Mouse (Mus musculus) hindbrain, embryonic 14.5 days (tissue): ENCODE results near the gene Npepps. TPM values are rescaled to one million over a fixed set of nuclear protein-coding genes. Genes with fewer than 3 reads are reported as not detected.
"Not testable (repeated sequence)": the region's sequence is repeated elsewhere in the genome, so short reads cannot be mapped to it uniquely, and the experiment has no call there.

Experiments
- ATAC-seq: fragments of 200-750 bp; cut with Nextera tagmentation; 2 replicates; pipeline ENCODE4 v1.8.0; 2017; ENCODE audit warnings: moderate number of reproducible peaks, mild to moderate bottlenecking, moderate TSS enrichment, moderate library complexity; ENCODE audit not compliant: low FRiP score
- DNase-seq: peaks from one replicate; pipeline ENCODE4 v3.0.0-alpha.2; 2015; ENCODE audit warnings: low spot score
- H3K27ac ChIP-seq: fragments of 300-500 bp; sonication (generic); 2 replicates; pipeline ENCODE4 v1.5.1; 2014; ENCODE audit warnings: mild to moderate bottlenecking, moderate library complexity
- H3K27me3 ChIP-seq: fragments of 300-500 bp; sonication (generic); 2 replicates; pipeline ENCODE4 v1.6.1; 2014; ENCODE audit warnings: mild to moderate bottlenecking, low read length, mixed read lengths; ENCODE audit not compliant: control insufficient read depth, insufficient read depth
- H3K36me3 ChIP-seq: fragments of 300-500 bp; sonication (generic); replicated peaks from 2 replicates; pipeline ENCODE4 v1.6.1; 2014; ENCODE audit not compliant: control insufficient read depth, insufficient read depth
- H3K4me1 ChIP-seq: fragments of 300-500 bp; sonication (generic); replicated peaks from 2 replicates; pipeline ENCODE4 v1.6.1; 2014; ENCODE audit warnings: antibody characterized with exemption, low read length, mixed read lengths; ENCODE audit not compliant: control insufficient read depth, insufficient read depth
- H3K4me2 ChIP-seq: fragments of 300-500 bp; sonication (generic); replicated peaks from 2 replicates; pipeline ENCODE4 v1.6.1; 2014; ENCODE audit warnings: mild to moderate bottlenecking, moderate library complexity
- H3K4me3 ChIP-seq: fragments of 300-500 bp; sonication (generic); replicated peaks from 2 replicates; pipeline ENCODE4 v1.5.1; 2014; ENCODE audit warnings: mild to moderate bottlenecking, low read length
- H3K9ac ChIP-seq: fragments of 300-500 bp; sonication (generic); 2 replicates; pipeline ENCODE4 v1.6.1; 2014
- H3K9me3 ChIP-seq: fragments of 300-500 bp; sonication (generic); 2 replicates; pipeline ENCODE4 v1.6.1; 2016; ENCODE audit warnings: low read length; ENCODE audit not compliant: control insufficient read depth
- WGBS: fragments of 180-500 bp; shearing (Covaris S2); extraction: QIAGEN DNeasy Blood & Tissue Kit; methylation state at CpG from one replicate; pipeline ENCODE4 v1.1.7; 2014; 5-methylcytosine and 5-hydroxymethylcytosine counted together
- polyA plus RNA-seq: library from polyadenylated mRNA; unstranded; fragments of >200 nt; fragmentation: Nextera tagmentation; extraction: Ambion mirVana; gene quantifications from 2 replicates; pipeline ENCODE4 v1.2.1, GENCODE M21; 2014

The Npepps gene
- polyA plus RNA-seq, 1 experiment from 2014 or later: 132 TPM

- H3K27ac ChIP-seq: no peak overlapping the region
- H3K36me3 ChIP-seq: no peaks in the 10 kb centered on the region
- peaks cover 18% of the 10 kb centered on the region for H3K4me1 ChIP-seq
- H3K4me3 ChIP-seq: no peak overlapping the region
- no peak overlapping the region for H3K9ac ChIP-seq
- WGBS: 88% methylated on average over 6 of the region's 6 CpGs
- ATAC-seq (no peak), DNase-seq (no peak)
- no peaks in the 10 kb centered on the region for H3K9me3 ChIP-seq
- no peak overlapping the region for H3K4me2 ChIP-seq
- H3K27me3 ChIP-seq: no peaks in the 10 kb centered on the region
Observed at GRCm38 (mm10) chr11:97282179-97282578, 1.7 kb upstream of the Npepps start.

- Histone ChIP-seq H3K4me1 (peaks cover 23% of the 10 kb centered on the region), H3K27ac (peak overlapping the region; percentile 97), H3K9me3 (no peaks in the 10 kb centered on the region), H3K4me3 (peak overlapping the region; percentile 91), H3K36me3 (no peaks in the 10 kb centered on the region), H3K4me2 (peak overlapping the region; percentile 59), H3K9ac (peak overlapping the region; percentile 97), H3K27me3 (no peaks in the 10 kb centered on the region)
- ATAC-seq (peak; percentile 85), DNase-seq (peak; percentile 63)
- WGBS: 1% methylated on average over 61 of the region's 64 CpGs
Observed at GRCm38 (mm10) chr11:97279405-97280215, 828 bp downstream of the Npepps start.

DNA sequence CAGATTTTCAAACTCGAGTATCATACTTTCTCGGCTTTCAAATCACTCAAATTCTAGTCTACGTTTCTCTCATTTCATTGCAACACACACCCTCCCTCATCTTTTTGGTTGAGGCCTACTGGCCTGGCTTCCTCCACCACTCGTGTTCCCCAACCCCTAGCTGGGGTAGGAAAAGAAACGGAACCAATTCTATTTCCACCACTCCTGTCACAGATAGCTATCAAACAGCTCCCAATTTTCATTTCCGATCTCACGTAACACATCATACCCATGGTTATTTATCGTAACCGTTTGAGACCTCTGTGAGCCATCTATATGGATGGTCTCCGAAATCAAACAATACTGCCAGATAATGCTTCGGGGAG lies 1.4 kb downstream of the Npepps start:
- H3K27me3 ChIP-seq: no peaks in the 10 kb centered on the region
- peak overlapping the region; percentile 97 for H3K9ac ChIP-seq
- WGBS: 17% methylated on average over 11 of the region's 11 CpGs
- H3K4me1 ChIP-seq: peaks cover 23% of the 10 kb centered on the region
- no peaks in the 10 kb centered on the region for H3K36me3 ChIP-seq
- DNase-seq (no peak), ATAC-seq (no peak; the same call in 1 of the 2 replicates)
- peak overlapping the region; percentile 59 for H3K4me2 ChIP-seq
- H3K27ac ChIP-seq: peak overlapping the region; percentile 97
- H3K4me3 ChIP-seq: peak overlapping the region; percentile 91
- no peaks in the 10 kb centered on the region for H3K9me3 ChIP-seq

- no peak overlapping the region for H3K27ac ChIP-seq
- 83% methylated on average over 6 of the region's 6 CpGs for WGBS
- DNase-seq: no peak
- no peak for ATAC-seq
- H3K9me3 ChIP-seq: no peaks in the 10 kb centered on the region
- peaks cover 23% of the 10 kb centered on the region for H3K4me1 ChIP-seq
- H3K4me3 ChIP-seq: peak overlapping the region; percentile 91
- no peaks in the 10 kb centered on the region for H3K27me3 ChIP-seq
- peak overlapping the region; percentile 59 for H3K4me2 ChIP-seq
- peak overlapping the region; percentile 97 for H3K9ac ChIP-seq
- H3K36me3 ChIP-seq: no peaks in the 10 kb centered on the region
Observed at GRCm38 (mm10) chr11:97278456-97278855, 2.0 kb downstream of the Npepps start.

GRCm38 (mm10) chr11:97277166-97277565 lies 3.3 kb downstream of the Npepps start:
- DNase-seq (no peak), ATAC-seq (no peak)
- Histone ChIP-seq H3K9me3 (no peaks in the 10 kb centered on the region), H3K4me3 (no peak overlapping the region), H3K27me3 (no peaks in the 10 kb centered on the region), H3K4me2 (peak overlapping the region; percentile 15), H3K36me3 (no peaks in the 10 kb centered on the region), H3K4me1 (peaks cover 23% of the 10 kb centered on the region), H3K9ac (no peak overlapping the region), H3K27ac (no peak overlapping the region)
- WGBS: 86% methylated on average over 5 of the region's 5 CpGs

DNA sequence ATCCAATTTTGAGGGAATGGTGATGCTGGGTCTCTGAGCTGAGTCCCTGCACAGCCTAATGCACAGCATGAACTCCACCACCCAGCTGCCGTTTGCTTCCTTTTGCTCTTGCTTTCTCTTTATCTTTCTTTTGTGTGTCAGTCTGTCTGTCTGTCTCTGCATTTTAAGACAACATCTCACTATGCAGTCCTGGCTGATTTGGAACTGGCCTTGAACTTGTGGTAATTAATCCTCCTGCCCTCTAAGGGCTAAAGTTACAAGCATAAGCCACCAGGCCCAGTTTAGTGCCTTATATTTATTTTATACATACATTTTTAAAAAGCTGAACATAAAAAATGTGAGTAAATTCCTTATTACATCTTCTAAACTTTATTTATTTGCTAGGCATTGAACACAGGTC lies 4.4 kb downstream of the Npepps start:
- Histone ChIP-seq H3K4me2 (no peak overlapping the region), H3K9ac (no peak overlapping the region), H3K9me3 (no peaks in the 10 kb centered on the region), H3K36me3 (no peaks in the 10 kb centered on the region), H3K4me1 (peaks cover 23% of the 10 kb centered on the region), H3K27ac (no peak overlapping the region), H3K27me3 (no peaks in the 10 kb centered on the region), H3K4me3 (no peak overlapping the region)
- DNase-seq (no peak), ATAC-seq (no peak)
- 29% methylated on average over 1 of the region's 1 CpGs for WGBS

DNA sequence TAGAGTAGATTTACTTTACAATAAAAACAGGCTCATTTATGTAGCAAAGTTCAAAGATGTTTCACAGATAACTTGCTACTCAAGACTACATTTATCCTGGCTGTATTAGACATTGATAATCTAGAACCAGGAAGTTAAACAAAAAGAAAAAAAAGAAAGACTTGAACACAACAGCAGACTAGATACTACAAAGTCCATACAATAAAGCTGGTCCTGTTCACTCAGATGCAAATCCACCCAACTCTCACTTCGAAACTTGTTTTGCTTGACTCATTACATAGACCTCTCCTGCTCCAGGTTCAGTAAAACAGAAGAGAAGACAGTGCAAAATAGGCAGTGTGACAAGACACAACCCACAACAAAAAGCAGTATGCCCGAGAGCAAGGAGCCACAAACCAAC lies 5.1 kb downstream of the Npepps start:
- H3K4me3 ChIP-seq: no peak overlapping the region
- H3K4me2 ChIP-seq: no peak overlapping the region
- no peaks in the 10 kb centered on the region for H3K27me3 ChIP-seq
- peaks cover 23% of the 10 kb centered on the region for H3K4me1 ChIP-seq
- no peaks in the 10 kb centered on the region for H3K36me3 ChIP-seq
- WGBS: 90% methylated on average over 2 of the region's 2 CpGs
- DNase-seq: no peak
- no peaks in the 10 kb centered on the region for H3K9me3 ChIP-seq
- H3K27ac ChIP-seq: no peak overlapping the region
- no peak for ATAC-seq
- H3K9ac ChIP-seq: no peak overlapping the region

- H3K27me3 ChIP-seq, H3K4me3 ChIP-seq, ATAC-seq, H3K27ac ChIP-seq, H3K4me2 ChIP-seq, H3K9me3 ChIP-seq, H3K36me3 ChIP-seq, H3K9ac ChIP-seq, DNase-seq: not testable (repeated sequence)
- 96% methylated on average over 6 of the region's 6 CpGs for WGBS
- peaks cover 23% of the 10 kb centered on the region for H3K4me1 ChIP-seq
Observed at GRCm38 (mm10) chr11:97274947-97275346, 5.5 kb downstream of the Npepps start.

GRCm38 (mm10) chr11:97273613-97274012 lies 6.8 kb downstream of the Npepps start:
- Histone ChIP-seq H3K27ac (no peak overlapping the region), H3K4me2 (no peak overlapping the region), H3K36me3 (no peaks in the 10 kb centered on the region), H3K9me3 (no peaks in the 10 kb centered on the region), H3K4me1 (peaks cover 19% of the 10 kb centered on the region), H3K9ac (no peak overlapping the region), H3K4me3 (no peak overlapping the region), H3K27me3 (no peaks in the 10 kb centered on the region)
- 88% methylated on average over 5 of the region's 5 CpGs for whole genome bisulfite sequencing
- no peak for ATAC-seq
- no peak for DNase-seq
